Mouse (Mus musculus) T-helper 1 cell (primary cell): Measurements from ENCODE around the gene Fam47e.
"Not testable (repeated sequence)": the region's sequence is repeated elsewhere in the genome, so short reads cannot be mapped to it uniquely, and the experiment has no call there.

Source experiments
- in situ Hi-C: fragments of 300-600 bp; cut with MboI, MseI; formaldehyde crosslinking; loops from one replicate; pipeline ENCODE4 v1.15.1; 2025; ENCODE audit warnings: high pct_unique_total_duplicates

The Fam47e gene

DNA sequence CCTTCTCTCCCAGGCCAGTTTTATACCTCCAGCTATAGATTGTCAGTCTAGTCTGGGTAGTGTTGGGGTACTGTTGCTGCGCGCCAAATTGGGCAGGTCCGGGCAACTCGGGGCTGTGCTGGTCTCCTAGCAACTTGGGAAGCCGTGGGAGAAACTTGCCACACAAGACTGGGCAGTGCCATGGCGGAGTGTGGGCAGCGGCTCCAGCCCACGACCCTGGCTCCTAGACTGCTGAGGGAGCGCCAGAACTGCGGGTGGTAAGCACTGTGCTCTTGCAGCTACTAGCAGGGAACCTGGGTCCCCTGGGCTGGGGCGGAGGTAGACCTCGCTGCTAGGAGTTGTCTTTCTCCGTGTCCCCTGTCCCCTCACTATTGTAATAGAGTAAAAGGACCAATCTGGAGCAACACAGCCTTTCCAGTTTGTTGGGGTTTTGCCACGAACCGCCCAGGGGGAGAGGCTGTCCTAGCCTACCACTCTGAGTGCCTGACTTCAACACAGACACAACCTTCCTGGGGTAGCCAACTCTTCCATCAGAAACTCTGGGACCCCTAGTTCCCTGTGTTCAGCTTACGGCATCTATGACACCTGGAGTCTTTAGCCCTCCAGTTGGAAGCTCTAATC is at the start of gene Fam47e:
Fam47e (plus strand) TSS at position 179 of the 621 bp plus-strand sequence.
- in situ Hi-C loops = no loop called here

DNA sequence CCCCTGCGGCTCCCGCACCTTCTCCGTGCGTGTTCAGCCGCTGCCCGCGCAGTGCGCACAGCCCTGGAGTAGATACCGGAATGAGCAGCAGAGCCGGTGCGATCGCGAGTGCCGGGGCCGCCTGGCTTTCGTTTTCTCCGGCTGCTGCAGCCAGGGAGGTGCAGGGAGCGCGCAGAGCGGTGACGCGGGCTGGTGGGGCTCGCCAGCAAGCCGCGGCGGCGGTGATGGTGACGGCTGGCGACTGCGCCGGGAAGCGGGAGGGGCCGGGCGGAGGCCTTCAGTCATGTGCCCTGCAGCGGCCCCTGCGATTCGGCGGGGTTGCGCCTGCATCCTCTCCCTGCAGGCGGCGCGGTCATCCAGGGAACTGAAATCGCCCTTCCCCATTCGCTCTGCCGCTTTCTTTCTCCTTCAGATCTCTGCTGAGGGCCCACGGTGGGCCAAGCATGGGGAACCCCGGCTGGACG is 49.4 kb upstream of the Fam47e start:
- in situ Hi-C loops = loop anchor here (5.0 to 10.0 kb wide), 2 partner anchors 68 to 421 kb away; partner anchors contain the start of genes G3bp2 and Nup54

DNA sequence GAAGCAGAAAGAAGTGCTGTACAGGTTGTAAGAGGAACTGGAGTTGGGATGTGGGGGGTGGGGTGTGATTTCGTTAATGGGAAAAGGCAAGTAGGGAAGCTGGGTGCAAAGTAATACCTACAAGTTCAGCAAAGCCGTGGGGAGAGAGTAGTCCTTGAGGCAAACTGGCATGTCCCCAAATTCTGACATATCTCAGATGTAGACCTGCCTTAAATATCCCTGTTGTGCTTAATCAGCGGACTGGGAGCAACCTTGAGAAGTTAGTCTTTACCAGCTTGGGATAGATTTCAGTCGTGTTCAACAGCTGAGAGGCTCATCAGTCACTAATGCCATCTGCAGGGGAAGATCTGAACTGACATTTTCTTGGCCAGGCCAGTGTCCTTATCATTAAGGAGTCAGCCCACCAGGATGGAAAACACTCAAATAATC is 48.6 kb upstream of the Fam47e start:
- in situ Hi-C loops = loop anchor here (5.0 to 10.0 kb wide), 2 partner anchors 69 to 422 kb away; partner anchors contain the start of genes G3bp2 and Nup54

DNA sequence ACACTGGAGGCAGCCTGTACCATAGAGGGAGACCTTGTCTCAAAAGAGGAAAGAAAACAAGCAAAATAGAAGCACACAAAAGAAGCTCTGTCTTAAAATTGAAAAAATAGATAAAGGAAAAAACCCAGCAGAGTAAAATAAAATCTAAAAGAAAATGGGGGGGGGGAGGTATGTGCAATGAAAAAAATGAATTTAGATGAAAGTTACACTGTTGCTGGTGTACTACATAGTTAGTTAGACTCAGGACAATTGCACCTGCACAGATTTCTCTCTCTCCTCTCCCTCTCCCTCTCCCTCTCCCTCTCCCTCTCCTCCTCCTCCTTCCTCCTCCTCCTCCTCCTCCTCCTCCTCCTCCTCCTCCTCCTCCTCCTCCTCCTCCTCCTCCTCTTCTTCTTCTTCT is 48.1 kb upstream of the Fam47e start, which contains the start of gene Scarb2:
Scarb2 (minus strand) TSS at position 101 of the 400 bp plus-strand sequence.
- in situ Hi-C loops = loop anchor here (5.0 to 10.0 kb wide), 2 partner anchors 69 to 422 kb away; partner anchors contain the start of genes G3bp2 and Nup54

DNA sequence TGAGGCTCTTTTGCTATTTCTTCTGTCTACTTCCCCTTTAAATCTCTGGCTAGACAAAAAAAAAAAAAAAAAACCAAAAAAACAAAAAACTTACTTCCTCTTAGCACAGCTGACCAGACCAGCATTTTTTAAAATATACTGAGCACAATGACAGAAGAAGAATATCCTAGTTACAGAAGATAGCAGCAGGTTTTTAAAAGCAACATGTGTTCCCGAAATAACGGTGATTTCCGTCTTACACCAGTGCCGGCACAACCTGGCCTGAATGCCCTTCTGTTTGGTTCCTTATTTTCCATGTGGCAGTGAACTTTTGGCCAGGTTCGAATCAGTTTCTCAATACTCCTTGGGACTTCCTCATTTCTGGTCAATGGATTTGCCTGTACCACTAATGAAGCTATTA is 46.0 kb upstream of the Fam47e start:
- in situ Hi-C loops = loop anchor here (5.0 to 10.0 kb wide), 2 partner anchors 72 to 424 kb away; partner anchors contain the start of genes G3bp2 and Nup54

DNA sequence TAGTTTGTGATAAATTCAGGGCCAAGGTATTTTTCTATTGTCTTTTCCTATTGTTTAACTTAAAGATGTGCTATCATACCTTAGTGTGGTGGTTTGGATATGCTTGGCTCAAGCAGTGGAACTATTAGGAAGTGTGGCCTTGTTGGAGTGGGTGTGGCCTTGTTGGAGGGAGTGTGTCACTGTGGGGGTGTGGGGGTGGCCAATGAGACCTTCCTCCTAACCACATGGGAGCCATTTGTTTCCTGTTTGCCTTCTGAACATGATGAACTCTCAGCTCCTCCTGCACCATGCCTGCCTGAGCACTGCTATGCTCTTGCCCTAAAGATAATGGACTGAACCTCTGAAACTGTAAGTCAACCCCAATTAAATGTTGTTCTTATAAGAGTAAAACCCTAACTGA is 43.6 kb upstream of the Fam47e start:
- in situ Hi-C loops = no loop called here

DNA sequence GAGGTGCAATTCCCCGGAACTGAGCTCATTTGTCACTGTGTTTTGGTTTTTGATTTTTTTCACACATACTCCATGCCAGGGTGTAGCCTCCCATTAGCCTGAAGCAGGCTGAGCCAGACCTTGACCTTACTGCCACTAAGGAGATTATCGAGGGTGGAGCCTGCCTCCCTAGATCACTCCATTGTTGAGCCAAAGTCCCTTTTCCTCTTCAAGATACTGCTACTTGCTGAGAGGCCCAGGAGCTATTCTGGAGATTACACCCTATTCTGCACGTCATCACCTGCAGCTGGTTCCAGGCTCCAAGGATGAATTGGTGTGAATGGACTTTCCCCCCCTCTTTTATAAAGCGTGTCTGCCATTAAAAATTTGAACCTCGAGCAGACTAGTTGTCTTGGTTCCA is 42.8 kb upstream of the Fam47e start:
- in situ Hi-C loops = no loop called here

DNA sequence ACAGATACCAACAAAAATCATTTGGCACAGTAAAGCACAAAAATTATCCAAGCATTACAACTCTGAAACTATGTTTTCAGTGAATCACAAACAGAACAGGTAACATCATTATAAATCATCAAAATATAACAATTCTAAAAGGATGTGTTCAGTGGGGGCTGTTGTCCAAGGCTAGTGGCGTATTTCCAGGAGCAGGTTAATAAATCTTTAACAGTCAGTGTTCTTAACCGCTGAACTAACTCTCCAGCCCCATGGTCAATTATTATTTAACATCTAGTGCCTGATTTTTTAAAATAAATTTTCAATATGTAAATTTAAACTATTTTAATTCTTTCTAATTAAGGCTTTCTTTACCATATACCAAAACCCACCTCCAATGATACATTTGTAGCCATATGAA is 33.7 kb upstream of the Fam47e start:
- in situ Hi-C loops = not testable (repeated sequence)

DNA sequence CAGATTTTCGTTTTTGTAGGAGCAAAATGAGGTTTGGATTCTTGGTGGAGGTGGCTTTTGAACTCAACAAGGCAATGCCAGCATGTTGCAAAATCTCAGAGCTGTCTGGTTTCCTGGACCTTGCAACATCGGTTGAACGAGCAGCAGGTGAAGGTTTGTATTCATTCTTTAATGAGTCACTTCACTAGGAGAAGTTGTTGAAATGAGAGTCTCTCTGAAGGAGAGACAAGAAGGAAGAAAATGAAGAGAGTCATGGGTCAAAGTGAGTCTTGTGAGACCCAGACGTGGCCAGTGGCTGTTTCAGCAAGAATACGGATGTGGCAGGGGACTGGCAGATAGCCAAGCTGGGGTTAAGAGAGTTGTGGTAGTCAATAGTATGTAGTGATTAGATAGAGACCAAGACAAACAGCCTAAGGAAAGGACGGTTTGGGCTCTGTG is 30.0 kb upstream of the Fam47e start:
- in situ Hi-C loops = no loop called here

DNA sequence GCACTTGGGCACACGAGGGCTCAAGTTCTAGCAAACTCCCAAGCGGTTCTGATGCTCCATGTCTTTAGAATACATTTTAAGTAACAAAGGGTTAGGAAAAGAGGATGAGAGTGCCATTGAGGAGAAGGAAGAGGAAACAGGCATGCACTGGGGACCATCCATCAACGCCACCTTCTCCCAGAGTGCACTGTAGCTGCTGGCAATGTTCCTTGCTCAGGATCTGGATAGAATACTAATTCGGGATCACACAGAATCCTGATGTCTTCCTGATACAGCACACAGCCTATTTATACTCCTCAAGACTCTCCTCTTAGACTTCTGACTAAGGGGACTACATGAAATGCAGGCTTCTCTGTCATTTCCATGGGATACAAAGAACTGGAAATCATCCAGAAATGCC is 15.2 kb upstream of the Fam47e start:
- in situ Hi-C loops = no loop called here

DNA sequence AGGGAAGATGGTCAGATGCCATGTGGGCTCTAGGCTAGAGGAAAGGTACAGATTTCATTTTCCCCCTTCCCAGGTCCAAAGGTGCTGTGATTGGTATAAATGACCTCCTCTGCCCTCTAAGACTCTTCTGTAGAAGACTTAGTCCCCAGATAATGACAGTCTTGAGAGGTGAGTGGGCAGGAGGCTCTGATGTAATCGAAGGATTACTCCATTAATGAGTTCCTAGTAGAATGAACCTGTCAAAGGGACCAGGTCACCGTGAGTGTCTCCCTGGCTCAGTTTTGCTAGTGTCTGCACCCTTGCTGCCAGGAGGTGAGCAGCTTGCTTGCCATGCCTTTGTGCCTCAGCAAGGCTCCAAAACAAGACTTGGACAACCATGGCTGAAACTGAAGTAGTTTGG is 2.3 kb upstream of the Fam47e start:
- in situ Hi-C loops = no loop called here

DNA sequence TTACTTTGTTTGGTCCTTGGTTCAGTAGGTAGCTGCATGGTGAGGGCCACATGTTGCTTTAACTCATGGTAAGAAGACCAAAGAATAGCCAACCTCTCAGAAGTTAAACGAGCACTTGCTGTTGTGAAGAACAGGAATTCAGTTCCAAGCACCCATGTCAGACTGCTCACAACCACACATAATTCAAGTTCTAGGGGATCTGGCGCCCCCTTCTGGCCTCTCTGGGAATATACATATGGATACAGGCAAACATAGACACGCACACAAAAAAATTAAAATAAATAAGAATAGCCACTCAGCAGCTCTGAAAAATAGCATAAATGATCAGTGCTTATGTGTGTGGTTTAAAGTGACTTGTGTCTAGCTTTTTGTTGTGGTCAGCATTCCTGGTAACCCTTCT is 930 bp upstream of the Fam47e start:
- in situ Hi-C loops = no loop called here

DNA sequence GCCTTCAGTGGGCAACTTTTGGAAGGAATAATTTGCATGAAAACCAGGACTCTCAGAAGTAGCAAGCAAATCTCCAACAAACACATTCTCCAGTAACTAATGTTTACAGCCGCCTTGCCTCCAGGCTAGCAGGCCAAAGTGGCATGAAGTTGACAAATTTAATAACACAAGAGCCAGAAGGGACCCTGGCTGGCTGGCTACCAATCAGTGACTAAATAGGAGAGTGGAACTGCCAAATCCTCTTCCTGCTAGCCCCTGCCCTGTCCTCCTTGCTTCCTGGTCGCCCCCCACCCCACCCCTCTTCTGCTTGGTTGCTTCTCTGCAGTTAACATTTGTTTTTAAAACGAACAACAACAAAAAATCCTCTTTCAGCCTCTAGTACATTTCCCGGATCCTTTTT is 426 bp upstream of the Fam47e start:
- in situ Hi-C loops = no loop called here

DNA sequence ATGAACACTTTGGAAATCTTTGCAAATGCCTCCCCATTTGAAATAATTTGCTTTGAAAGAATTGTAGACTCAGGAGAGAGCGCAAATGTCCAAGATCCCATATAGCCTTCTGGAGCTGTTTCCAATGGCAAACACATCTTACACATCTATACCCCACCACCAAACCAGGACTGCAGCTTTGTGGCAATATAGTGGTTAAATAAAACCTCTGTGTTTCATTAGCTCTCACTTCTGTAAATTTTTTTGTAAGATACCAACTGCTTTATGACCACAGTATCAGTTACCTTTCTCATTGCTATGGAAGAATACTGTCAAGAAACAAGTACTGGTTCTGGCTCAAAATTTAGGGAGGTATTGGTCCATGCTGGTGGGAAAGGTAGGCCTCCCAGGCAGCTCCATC is 1.0 kb downstream of the Fam47e start:
- in situ Hi-C loops = no loop called here

DNA sequence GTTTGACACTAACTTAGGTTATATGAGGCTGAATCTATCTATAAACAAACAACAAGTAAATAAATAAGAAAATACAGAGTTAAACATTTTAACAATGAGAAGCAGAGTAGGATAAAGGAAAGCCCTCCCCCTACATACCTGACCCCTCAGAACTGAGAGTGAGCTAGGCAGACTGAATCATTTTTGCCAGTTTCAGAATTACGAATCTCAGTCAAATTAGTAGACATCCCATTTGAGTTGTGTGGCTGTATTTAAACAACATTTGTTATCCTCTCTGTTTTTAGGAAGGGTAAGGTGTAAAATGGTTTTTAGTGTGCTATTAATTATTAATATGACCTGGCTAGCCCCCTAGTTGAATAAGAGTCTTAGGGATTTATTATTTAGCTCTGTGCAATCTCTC is 2.6 kb downstream of the Fam47e start:
- in situ Hi-C loops = no loop called here

DNA sequence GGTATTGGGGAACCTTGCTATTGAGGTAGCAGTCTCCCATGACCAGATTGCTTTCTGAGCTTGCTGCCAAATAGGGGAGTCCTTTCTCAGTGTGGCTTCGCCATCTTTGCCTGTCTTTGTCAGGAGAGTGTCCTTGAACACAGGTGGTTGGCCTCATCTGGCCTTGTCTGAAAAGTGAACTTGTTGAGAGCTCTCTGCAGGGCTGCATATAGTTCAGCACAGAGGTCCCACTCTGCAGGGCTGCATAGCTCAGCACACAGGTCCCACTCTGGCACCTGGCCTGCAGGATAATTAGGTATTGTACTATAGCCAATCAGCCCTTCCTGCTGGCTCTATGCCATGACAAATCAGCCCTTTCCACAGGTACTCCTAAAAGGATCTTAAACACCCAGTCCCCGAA is 5.3 kb downstream of the Fam47e start:
- in situ Hi-C loops = no loop called here

DNA sequence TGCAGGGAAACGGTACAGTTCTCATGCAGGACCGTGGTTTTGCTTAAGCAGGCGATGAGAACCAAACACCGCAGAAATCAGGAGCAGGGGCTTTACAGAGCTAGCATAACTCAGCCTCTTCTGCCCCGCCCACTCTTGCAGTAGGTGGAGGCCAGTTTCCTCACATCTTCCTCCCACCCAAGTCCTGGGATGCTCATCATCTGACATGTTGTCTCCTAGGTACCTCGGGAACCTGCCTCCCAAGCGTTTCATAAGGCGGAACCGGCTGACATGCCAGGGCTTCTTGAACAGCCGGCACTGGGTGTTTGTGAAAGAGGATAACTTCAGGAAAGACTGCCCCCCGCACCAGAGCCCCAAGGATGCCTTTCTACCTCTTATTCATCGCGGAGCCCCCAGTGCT is 7.1 kb downstream of the Fam47e start:
- in situ Hi-C loops = no loop called here

DNA sequence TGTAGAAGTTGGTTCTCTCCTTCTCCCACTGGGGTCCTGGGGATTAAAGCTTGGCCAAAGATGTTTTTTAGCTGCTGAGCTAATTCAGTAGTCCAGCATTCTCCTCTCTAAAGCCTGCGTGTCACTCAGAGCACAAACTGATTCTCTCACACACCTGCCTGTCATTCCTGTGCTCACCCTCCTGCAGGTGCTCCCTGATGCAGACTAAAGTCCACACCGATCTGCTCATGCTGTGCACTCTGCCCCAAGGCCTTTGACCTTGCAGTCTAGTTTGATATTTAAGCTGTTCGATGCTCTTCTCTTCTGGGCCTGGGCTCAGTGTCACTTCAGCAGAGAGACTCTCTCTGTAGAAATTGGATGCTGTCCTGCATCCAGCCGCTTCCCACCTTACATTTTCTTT is 16.4 kb downstream of the Fam47e start:
- in situ Hi-C loops = no loop called here

DNA sequence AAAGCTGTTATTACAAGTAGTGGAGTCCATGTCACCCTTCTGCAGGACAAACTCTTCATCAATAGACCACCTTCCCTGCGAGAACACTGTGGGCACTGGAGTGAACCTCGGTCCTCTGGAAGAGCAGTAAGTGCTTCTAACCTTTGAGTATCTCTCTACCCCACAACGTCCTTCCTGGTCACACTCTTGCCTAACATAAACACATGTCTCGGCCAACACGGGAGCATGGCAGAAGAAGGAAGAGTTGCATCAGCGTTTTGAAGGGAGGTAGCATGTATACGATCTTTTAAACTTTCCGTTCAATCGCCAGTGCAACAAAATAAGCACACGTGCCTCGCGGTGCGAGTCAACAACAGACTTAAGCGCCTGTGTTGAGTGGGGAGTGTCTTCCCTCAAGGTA is 24.7 kb downstream of the Fam47e start:
- in situ Hi-C loops = no loop called here

DNA sequence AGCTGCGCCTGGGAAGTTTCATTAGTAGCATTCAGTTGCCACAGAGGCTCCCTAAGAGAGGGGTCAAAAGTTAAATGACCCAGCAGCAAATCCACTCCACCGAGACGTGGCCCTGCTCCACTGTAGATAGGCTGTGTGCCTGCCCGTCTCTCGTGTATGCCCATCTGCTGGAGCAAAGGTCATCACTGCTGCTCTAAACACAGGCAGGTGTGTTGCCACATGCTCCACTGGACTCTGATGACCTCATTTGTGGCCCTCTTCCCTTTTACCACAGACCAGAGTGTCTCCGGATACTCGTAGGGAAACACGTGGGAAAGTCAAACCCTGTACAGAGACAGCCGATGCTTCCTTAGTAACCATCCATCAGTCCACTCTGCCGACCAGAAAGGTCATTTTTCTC is 31.1 kb downstream of the Fam47e start:
- in situ Hi-C loops = no loop called here

DNA sequence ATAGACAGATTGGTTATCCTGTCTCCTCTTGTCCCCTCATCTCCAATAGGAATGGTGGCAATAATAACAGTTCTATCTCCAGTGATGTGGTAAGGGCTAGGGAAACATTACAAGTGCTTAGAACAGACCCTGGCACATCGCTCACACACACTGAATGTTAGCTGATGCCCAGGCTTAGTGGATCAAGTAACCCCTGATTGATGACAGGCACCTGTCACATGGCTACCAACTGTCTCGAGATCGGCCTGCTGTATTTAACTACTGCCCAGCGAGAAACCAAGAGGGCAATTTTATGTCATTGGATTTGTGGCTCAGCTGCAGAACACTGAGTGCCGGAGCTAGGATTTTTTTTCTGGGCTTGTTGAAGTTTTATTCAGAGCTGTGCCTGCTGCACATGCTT is 40.2 kb downstream of the Fam47e start:
- in situ Hi-C loops = no loop called here

DNA sequence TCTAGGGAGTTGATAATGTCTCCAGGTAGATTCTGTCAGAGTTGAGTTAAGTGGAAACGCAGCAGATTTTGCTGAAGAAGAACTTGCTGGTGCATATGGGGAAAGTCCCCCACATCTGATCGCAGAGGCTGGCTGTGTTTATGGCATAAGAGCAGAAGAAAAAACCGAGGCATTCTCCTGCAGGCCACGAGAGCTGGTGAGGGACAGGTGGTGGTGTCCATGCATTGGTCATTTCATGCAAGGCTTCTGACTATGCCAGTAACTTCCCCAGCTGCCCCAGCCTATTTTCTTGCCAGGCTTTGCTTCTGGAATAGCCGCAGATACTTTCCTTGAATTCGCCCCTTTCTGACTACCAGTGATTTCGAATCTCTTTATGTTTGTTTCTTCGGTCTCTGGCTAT is 42.0 kb downstream of the Fam47e start:
- in situ Hi-C loops = no loop called here

DNA sequence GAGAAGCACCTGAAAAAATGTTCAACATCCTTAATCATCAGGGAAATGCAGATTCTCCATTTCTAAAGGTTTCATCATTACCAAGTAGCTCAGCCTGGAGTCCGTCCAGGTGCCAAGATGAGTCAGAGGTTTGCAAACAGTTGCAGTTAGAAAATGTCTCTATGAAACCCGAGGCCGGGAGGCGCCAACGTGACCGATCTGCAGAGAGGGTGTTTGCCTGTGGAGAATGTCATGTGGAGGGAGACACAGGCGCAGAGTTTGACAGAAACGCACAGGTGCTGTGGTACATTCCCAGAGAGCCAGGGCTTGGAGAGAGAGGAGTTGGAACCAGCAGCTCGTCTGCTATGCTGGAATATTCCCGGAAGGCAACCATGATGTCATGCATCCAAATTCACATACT is 44.2 kb downstream of the Fam47e start:
- in situ Hi-C loops = no loop called here
